Mouse (Mus musculus) heart, adult 2 months (tissue): ENCODE data around the gene Dram1. TPM values are rescaled to one million over a fixed set of nuclear protein-coding genes. Genes with fewer than 3 reads are reported as not detected.

Experiments used
- DNase-seq, 2 experiments: peaks; one replicate each; pipeline ENCODE4 v3.0.0; 2021
- H3K27ac ChIP-seq: fragments of 200-600 bp; 2 replicates; pipeline ENCODE4 v1.8.1; 2022
- H3K27me3 ChIP-seq: fragments of 200-500 bp; 2 replicates; pipeline ENCODE4 v1.6.1; 2012; ENCODE audit warnings: mild to moderate bottlenecking, low read length, inconsistent platforms, mixed read lengths; ENCODE audit not compliant: control insufficient read depth, insufficient read depth
- H3K36me3 ChIP-seq: fragments of 200-500 bp; 2 replicates; pipeline ENCODE4 v1.6.1; 2012; ENCODE audit warnings: low read length, inconsistent platforms; ENCODE audit not compliant: control insufficient read depth, insufficient read depth
- H3K4me1 ChIP-seq: fragments of 200-500 bp; 2 replicates; pipeline ENCODE4 v1.6.1; 2011; ENCODE audit warnings: low read length; ENCODE audit not compliant: control insufficient read depth, insufficient read depth
- H3K4me3 ChIP-seq: fragments of 200-600 bp; 2 replicates; pipeline ENCODE4 v1.8.1; 2022
- H3K79me2 ChIP-seq: fragments of 200-500 bp; replicated peaks from 2 replicates; pipeline ENCODE4 v1.6.1; 2012; ENCODE audit warnings: mild to moderate bottlenecking, inconsistent platforms, low read length, moderate library complexity, mixed read lengths; ENCODE audit not compliant: control insufficient read depth, insufficient read depth
- H3K9ac ChIP-seq: fragments of 200-500 bp; 2 replicates; pipeline ENCODE4 v1.6.1; 2012; ENCODE audit warnings: low read depth, mild to moderate bottlenecking, control low read depth, inconsistent platforms, low read length, mixed read lengths
- CTCF ChIP-seq: fragments of 200-600 bp; IDR thresholded peaks from 2 replicates; pipeline ENCODE4 v1.8.1; 2022; ENCODE audit warnings: antibody characterized with exemption, mild to moderate bottlenecking, moderate library complexity
- EP300 ChIP-seq: fragments of 200-500 bp; IDR thresholded peaks from 2 replicates; pipeline ENCODE4 v1.6.1; 2011; ENCODE audit warnings: low read depth, low read length, control low read depth; ENCODE audit not compliant: insufficient read depth
- POLR2A ChIP-seq: fragments of 200-500 bp; IDR thresholded peaks from 2 replicates; pipeline ENCODE4 v1.6.1; 2011; ENCODE audit warnings: mild to moderate bottlenecking, low read depth, low read length, control low read depth; ENCODE audit not compliant: insufficient read depth
- WGBS: fragments of 180-500 bp; shearing (Covaris S2); methylation state at CpG from one replicate; pipeline ENCODE4 v1.1.7; 2018; 5-methylcytosine and 5-hydroxymethylcytosine counted together
- intact Hi-C: fragments of 180-260 bp; cut with DNase I; formaldehyde crosslinking; loops from one replicate; pipeline ENCODE4 v1.15.1; 2025
- polyA plus RNA-seq: library from polyadenylated mRNA; depleted of rRNA; stranded (reverse); fragments of >200 nt; gene quantifications from 2 replicates; pipeline ENCODE4 v1.2.3, GENCODE M21; 2012
- total RNA-seq, 2 experiments: library from RNA; stranded (reverse); gene quantifications; 2 replicates each; pipeline ENCODE4 v1.2.3; 2021

Dram1 gene
- total and polyA plus RNA-seq, 3 experiments = 3.7 to 6.8 (median 4.5) TPM

DNA sequence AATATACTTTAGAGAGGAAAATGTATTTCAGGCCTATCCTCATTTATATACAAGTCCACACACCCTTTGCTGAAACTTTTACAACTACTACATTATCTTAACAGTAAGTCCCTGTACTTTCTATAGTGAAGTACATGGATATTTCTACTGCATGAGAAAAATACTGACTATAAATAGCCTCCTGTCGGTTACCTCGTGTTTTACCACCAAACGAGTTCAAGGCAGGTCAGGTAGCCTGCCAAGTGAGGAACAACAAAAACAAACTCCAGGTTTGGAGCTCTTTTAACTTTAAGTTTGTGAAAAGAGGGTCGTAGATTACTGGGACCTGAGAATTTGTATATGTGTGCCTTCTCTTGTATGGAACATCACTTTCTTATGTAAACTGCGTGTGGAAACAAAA is 5.2 kb upstream of the Dram1 start:
- Histone ChIP-seq H3K27ac (peak overlapping the region; percentile 85), H3K79me2 (peaks cover 1% of the 10 kb centered on the region), H3K4me3 (no peak overlapping the region), H3K4me1 (peaks cover 6% of the 10 kb centered on the region), H3K36me3 (no peaks in the 10 kb centered on the region), H3K27me3 (no peaks in the 10 kb centered on the region), H3K9ac (no peak overlapping the region)
- intact Hi-C loops = no loop called here
- TF ChIP-seq POLR2A = no peak
- 0 out of 2 replicates have a peak, but pooled peaks have one; percentile 3 for TF ChIP-seq CTCF
- no peak for DNase-seq
- WGBS = 30% methylated on average over 5 of the region's 5 CpGs

DNA sequence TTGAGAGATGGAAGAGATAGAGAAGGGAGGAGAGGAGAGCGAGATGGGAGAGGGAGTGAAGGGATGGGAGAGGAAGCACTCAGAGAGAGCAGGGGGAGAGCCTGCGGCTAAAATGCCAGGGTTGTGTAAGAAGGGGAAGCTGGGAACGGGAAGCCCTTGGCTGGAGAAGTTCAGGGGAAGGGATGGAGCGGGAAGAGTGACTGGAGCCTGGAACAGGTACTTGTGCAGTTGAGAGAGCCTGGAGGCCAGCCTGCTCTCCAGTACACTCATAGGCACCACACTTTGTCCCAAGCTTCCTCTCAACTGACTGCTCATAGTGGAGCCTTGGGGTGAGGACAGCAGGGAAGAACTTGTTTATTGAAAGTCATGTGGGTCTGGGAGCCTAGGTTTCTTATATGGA is 4.6 kb upstream of the Dram1 start:
- H3K27me3 ChIP-seq = no peaks in the 10 kb centered on the region
- no peaks in the 10 kb centered on the region for H3K36me3 ChIP-seq
- peaks cover 1% of the 10 kb centered on the region for H3K79me2 ChIP-seq
- DNase-seq = no peak
- intact Hi-C loops = loop anchor here (2.0 kb wide), 1 partner anchor 23 kb away; no protein-coding TSS in a partner anchor
- 59% methylated on average over 4 of the region's 4 CpGs for WGBS
- H3K9ac ChIP-seq = peak overlapping the region; percentile 19
- no peak for TF ChIP-seq EP300
- no peak for TF ChIP-seq POLR2A
- no peak for TF ChIP-seq CTCF
- H3K4me1 ChIP-seq = peaks cover 6% of the 10 kb centered on the region
- H3K4me3 ChIP-seq = no peak overlapping the region
- H3K27ac ChIP-seq = peak overlapping the region; percentile 85

DNA sequence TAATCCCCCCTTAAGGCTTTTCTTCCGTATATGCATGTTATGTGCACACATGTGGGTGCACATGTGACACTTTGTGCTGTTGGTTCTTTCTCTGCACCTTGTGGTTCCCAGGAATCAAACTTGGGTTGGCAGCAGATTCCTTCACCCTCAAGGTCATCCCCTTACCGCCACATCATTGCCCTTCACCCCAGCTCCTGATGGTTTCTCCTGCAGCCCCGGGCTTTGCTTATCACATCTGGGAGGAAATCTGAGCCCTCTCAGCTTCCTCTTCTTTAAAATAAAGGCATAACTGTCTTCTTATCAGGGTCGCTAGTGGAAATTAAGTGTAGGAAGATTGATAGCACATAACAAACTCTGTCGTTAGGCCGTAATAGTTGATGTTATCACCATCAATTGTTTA is 3.1 kb upstream of the Dram1 start:
- Histone ChIP-seq H3K4me1 (peaks cover 6% of the 10 kb centered on the region), H3K27ac (peak overlapping the region; percentile 15; the same call in 1 of the 2 replicates), H3K27me3 (no peaks in the 10 kb centered on the region), H3K9ac (no peak overlapping the region), H3K79me2 (peaks cover 1% of the 10 kb centered on the region), H3K4me3 (no peak overlapping the region), H3K36me3 (no peaks in the 10 kb centered on the region)
- DNase-seq = no peak
- WGBS = 34% methylated on average over 6 of the region's 6 CpGs
- no peak for TF ChIP-seq EP300
- intact Hi-C loops = loop anchor here (2.0 kb wide), 1 partner anchor 25 kb away; no protein-coding TSS in a partner anchor

DNA sequence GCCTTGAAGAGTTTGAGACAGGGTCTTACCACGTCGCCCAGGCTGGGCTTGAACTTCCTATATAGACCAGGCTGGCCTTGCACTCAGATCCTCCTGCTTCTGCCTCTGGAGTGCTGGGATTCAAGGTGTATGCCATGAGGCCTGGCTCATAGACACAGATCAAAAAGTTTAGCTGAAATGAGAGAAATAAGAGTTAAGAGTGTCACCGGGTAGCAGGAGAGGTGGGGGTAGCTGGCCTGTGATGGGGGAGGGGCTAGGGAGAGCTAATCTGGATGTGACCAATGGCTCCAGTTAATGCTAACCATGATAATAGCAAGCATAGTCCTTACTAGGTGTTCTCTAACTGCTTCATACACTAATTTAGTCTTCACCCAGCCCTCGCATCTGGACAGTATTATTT is 2.4 kb upstream of the Dram1 start:
- H3K79me2 ChIP-seq = peaks cover under 1% of the 10 kb centered on the region
- H3K27me3 ChIP-seq = no peaks in the 10 kb centered on the region
- DNase-seq = no peak
- WGBS = 87% methylated on average over 4 of the region's 4 CpGs
- intact Hi-C loops = no loop called here
- no peak for TF ChIP-seq CTCF
- TF ChIP-seq POLR2A = no peak
- no peak for TF ChIP-seq EP300
- H3K4me1 ChIP-seq = peaks cover 7% of the 10 kb centered on the region
- no peaks in the 10 kb centered on the region for H3K36me3 ChIP-seq
- peak overlapping the region; percentile 86 for H3K27ac ChIP-seq
- H3K4me3 ChIP-seq = no peak overlapping the region
- H3K9ac ChIP-seq = no peak overlapping the region

DNA sequence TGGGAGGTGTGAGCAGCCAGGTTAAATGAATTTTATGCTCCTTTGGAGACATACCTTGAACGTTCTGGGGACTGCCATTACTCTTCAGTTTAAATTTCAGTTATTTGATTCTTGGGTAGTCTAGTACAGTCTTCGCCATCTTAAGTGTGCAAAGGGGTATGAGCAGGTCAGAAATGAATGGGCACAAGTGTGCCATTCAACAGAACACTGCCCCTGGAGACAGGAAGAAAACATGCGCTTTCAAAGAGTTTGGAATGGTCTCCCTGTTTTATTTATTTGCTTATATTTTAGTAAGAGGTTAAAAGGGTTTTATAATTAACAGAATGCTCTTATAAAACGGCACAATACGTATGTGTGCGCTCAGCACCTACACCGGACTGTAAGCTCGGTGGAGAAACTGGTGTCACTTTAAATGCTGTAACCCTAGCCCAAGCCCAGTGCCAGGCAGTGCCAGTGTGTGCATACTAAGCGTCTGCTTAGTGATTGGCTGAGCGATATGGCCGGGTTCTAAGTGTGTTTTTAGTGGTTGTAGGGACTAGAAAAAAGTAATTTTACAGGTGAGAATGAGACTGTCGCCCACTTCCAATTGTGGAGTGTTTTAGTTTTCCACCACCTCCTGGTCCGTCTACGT is 1.7 kb upstream of the Dram1 start:
- intact Hi-C loops = no loop called here
- H3K27ac ChIP-seq = peak overlapping the region; percentile 86
- DNase-seq = no peak
- peaks cover 7% of the 10 kb centered on the region for H3K4me1 ChIP-seq
- no peaks in the 10 kb centered on the region for H3K36me3 ChIP-seq
- TF ChIP-seq POLR2A (no peak), CTCF (peak; percentile 22; the same call in 1 of the 2 replicates)
- no peaks in the 10 kb centered on the region for H3K79me2 ChIP-seq
- H3K9ac ChIP-seq = peak overlapping the region; percentile 20
- WGBS = 55% methylated on average over 14 of the region's 14 CpGs
- no peaks in the 10 kb centered on the region for H3K27me3 ChIP-seq
- H3K4me3 ChIP-seq = peak overlapping the region; percentile 73

DNA sequence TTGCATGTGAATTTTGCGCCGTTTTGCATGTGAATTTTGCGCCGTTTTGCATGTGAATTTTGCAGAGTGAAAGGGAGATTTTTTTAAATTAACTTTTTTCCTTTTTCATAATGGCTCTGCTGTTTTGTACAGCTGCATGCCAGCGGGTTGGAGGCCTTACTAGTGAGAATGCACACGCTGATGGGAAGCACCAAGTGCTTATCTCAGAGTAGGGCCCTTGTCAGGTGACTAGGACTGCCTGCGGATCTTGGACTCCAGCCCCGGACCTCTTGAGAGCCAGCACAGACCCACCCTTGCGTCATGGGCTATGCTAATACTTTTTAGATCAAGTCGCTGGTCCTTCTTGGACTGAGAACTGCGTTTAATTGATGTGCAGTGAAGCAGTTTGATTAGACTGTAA is 1.1 kb upstream of the Dram1 start:
- intact Hi-C loops = no loop called here
- Histone ChIP-seq H3K79me2 (no peaks in the 10 kb centered on the region), H3K4me3 (peak overlapping the region; percentile 73), H3K36me3 (no peaks in the 10 kb centered on the region), H3K9ac (peak overlapping the region; percentile 78), H3K27ac (peak overlapping the region; percentile 86), H3K27me3 (no peaks in the 10 kb centered on the region), H3K4me1 (peaks cover 7% of the 10 kb centered on the region)
- TF ChIP-seq CTCF (no peak), EP300 (peak; percentile 56; the same call in 1 of the 2 replicates), POLR2A (0 out of 2 replicates have a peak, but pooled peaks have one; percentile 25)
- 3% methylated on average over 11 of the region's 11 CpGs for WGBS
- peak; percentile 69 to 78 for DNase-seq
